Mouse (Mus musculus) heart, postnatal 4 days (tissue): ENCODE measurements at regions not wholly inside any gene's neighbourhood (a gene's known extent, or its start where the extent isn't known, plus 50 kb on each side); places are given as distances from the start of the nearest gene placed in this dataset.

ENCODE experiments used
- DNase-seq: peaks from one replicate; pipeline ENCODE4 v3.0.0; 2021
- microRNA-seq, 2 experiments: library from miRNA; unstranded; fragments of <30 nt; microRNA quantifications; one replicate each; pipeline ENCODE4 v1.2.0; 2021 to 2022

DNA sequence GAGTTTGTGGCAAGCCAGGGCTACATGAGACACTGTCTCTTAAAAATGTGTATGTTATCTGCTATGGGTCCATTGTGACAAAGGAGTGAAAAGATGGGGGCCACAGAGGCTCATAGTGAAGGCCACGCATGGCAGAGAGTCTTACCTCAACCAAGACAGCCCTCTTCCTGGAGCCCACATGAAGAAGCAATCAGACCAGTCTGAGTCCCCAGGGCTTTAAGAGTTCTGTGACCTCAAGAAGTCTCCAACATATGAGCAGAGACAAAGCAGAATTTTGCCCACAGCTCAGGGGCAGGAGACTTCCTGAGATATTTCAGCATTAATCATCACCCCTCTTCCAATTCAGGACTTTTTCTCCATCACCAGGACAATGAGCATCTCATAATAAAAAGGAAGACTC, 50.4 kb upstream of the Ankrd34c start:
- DNase-seq = no peak

Small RNA genes lying in the stretch of these regions (microRNA-seq; reads per million reads assigned to microRNA genes)
- gene Mir184 = 135 to 145 reads per million in 2 experiments
